Mouse (Mus musculus): ENCODE measurements around the gene Fuom. TPM values are rescaled to one million over a fixed set of nuclear protein-coding genes. Genes with fewer than 3 reads are reported as not detected.
A peak's percentile ranks its signal among the peaks of the same experiment; 100 is the strongest.

The Fuom gene
- polyA plus RNA-seq, 1 experiment = 9.5 TPM

DNA sequence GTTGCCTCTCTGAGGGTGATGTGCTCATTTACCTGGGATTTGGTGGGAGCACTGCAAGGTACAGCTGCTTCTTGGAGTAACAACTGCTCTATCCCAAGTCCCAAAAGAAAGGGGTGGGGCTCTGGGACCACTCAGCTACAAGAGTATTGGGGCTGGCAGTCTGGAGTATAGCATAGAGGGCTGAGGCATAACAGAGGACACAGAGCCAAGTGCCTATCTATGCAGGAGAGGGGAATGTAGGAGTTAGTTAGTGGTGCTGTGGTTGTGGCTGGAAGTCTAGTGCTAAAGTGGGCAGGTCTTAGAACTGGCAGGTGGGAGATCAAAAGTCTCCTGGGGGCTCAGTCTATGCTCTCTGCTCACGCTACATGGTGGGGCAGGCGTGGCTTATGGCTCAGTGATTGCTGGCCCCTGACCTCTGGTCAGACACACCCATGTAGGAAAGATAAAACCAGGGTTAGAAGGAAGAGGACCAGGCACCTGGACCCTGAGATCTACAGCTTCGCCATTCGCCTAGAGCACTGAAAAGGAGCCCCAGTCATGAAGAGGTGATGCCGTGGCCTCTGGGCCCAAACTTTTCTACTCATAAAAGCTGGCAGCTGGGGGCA is 9.2 kb downstream of the Fuom start, which contains the start of gene Prap1:
Prap1 (plus strand) TSS at position 472 of the 605 bp plus-strand sequence.
- H3K79me2 ChIP-seq (ENCODE audit: control insufficient read depth, insufficient read depth) = no peaks in the 10 kb centered on the region
- no peak within 1 kb of the TSS for H3K4me2 ChIP-seq (ENCODE audit: low read depth)
- no peak within 1 kb of the TSS for H3ac ChIP-seq (ENCODE audit: control insufficient read depth, insufficient read length)
- no peaks in the 10 kb centered on the region for H3K36me3 ChIP-seq (ENCODE audit: control insufficient read depth, insufficient read depth)
- H3K4me3 ChIP-seq = no peak within 1 kb of the TSS
- H3K27me3 ChIP-seq (ENCODE audit: control insufficient read depth, insufficient read depth, insufficient read length) = no peaks in the 10 kb centered on the region
- no peak for TF ChIP-seq MYOD1 (IDR thresholded peaks at IDR 0.05; ENCODE audit: control insufficient read depth in 1 of 3, insufficient read length in 2 of 3, low read depth in 2 of 3)
- TF ChIP-seq TCF3 (IDR thresholded peaks at IDR 0.05; ENCODE audit: insufficient read length, low read depth) = no peak
- no peak for TF ChIP-seq TCF12 (IDR thresholded peaks at IDR 0.05; ENCODE audit: insufficient read depth, poor library complexity, severe bottlenecking)
- TF ChIP-seq REST (IDR thresholded peaks at IDR 0.05; ENCODE audit: insufficient read depth, insufficient read length) = no peak
- TF ChIP-seq E2F4 (IDR thresholded peaks at IDR 0.05; ENCODE audit: insufficient read depth) = no peak
- no peak for TF ChIP-seq MYOG (IDR thresholded peaks at IDR 0.05; ENCODE audit: control insufficient read depth in 1 of 3, insufficient read depth in 1 of 3, insufficient read length in 2 of 3, low read depth in 2 of 3)
- no peak for TF ChIP-seq MAX (IDR thresholded peaks at IDR 0.05; ENCODE audit: low read depth)
- TF ChIP-seq SRF (IDR thresholded peaks at IDR 0.05; ENCODE audit: control insufficient read depth, insufficient read length, low read depth) = no peak
- no peak for TF ChIP-seq USF1 (IDR thresholded peaks at IDR 0.05; ENCODE audit: low read depth)
- no peak for TF ChIP-seq POLR2AphosphoS2 (IDR thresholded peaks at IDR 0.05; ENCODE audit: insufficient read length, low read depth)
- TF ChIP-seq CEBPB (IDR thresholded peaks at IDR 0.05; ENCODE audit: insufficient read depth, poor library complexity, severe bottlenecking) = no peak
- TF ChIP-seq POLR2A (IDR thresholded peaks at IDR 0.05; ENCODE audit: insufficient read length, low read depth) = no peak

DNA sequence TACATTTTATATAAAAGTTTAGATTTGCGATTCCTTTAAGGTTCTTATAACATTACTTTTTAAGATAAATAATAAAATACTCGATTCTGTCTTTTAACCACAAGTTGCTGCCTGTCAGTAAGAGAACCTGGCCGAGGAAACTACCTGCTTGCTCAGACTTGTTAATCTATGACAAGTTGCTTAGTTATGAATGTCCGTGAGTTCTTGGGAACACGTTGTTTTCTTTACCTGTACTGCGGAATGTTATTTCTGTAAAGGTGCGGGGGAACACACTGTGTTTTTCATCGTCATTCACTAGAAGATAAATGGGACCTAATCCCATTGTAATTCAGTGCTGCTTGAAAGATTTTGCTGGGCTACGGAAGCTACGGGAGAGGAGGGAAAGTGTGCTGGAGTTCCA is 11.6 kb downstream of the Fuom start:
- H3ac ChIP-seq (ENCODE audit: control insufficient read depth, insufficient read length) = no peak overlapping the region
- no peak overlapping the region for H3K4me3 ChIP-seq
- no peak overlapping the region for H3K4me2 ChIP-seq (ENCODE audit: low read depth)
- no peaks in the 10 kb centered on the region for H3K27me3 ChIP-seq (ENCODE audit: control insufficient read depth, insufficient read depth, insufficient read length)
- no peaks in the 10 kb centered on the region for H3K79me2 ChIP-seq (ENCODE audit: control insufficient read depth, insufficient read depth)
- H3K36me3 ChIP-seq (ENCODE audit: control insufficient read depth, insufficient read depth) = no peaks in the 10 kb centered on the region
- no peak for TF ChIP-seq CEBPB (IDR thresholded peaks at IDR 0.05; ENCODE audit: insufficient read depth, poor library complexity, severe bottlenecking)
- TF ChIP-seq TCF12 (IDR thresholded peaks at IDR 0.05; ENCODE audit: insufficient read depth, poor library complexity, severe bottlenecking) = no peak
- no peak for TF ChIP-seq MYOG (IDR thresholded peaks at IDR 0.05; ENCODE audit: control insufficient read depth in 1 of 3, insufficient read depth in 1 of 3, insufficient read length in 2 of 3, low read depth in 2 of 3)

DNA sequence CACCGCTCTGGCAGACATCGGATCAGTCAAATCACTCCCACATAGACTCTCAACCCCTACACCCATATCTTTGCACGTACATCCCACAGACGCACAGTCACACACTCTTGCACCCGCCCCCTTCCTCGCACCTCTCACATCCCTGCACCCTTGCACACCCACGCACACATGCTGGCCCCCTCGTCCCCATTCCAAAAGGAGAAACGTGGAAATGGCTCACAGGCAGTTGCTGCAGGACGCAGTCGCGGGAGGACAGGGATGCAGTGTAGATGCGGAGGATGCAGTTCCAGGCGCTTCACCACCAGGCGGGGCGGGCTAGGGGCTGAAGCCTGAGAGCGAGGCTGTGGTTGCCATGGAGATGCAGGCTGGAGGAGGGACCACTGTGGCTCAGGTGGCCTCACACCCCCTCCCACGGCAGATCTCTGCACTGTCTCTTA is 20.0 kb downstream of the Fuom start, which contains the start of gene Caly:
Caly (minus strand) TSS at position 307 of the 437 bp plus-strand sequence.
- no peak within 1 kb of the TSS for H3K4me2 ChIP-seq (ENCODE audit: low read depth)
- H3K27me3 ChIP-seq (ENCODE audit: control insufficient read depth, insufficient read depth, insufficient read length) = no peaks in the 10 kb centered on the region

DNA sequence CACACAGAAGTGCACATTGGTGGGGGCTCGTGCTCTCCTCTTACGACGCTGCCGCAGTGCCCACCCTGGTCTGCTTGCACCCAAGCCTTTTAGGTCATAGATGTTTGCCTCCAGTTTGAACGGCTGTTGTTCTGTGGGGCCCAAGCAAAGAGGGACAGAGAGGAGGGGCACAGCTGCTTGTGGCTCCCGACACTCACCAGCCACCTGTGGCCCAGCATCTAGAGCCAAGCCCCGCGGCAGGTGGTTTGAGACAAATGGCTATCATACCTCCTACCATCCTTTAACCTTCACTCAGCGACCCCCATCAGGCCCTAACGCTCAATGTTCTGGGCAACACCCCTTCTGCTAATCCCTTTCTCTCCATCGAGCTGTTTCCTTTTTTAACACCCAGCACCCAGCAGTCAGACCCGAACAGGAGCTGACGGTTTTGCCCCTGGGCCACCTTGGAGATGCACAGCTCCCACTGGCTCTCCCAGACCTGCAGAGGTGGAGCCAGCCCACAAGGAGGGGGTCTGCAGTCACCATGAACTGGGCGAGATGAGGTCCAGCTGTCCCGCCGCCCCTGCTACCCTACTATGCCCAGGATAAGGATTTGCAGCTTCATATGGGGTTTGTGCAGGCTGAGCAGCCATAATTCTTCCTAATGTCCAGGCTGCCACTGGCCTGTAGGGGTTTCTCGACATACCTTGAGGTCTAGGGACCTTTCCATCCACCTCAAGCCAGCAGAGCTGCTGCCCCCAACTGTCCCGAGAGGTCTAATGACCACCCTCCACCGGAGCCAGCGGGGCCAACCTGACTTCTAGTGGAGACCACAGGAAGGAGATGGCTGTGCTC is 20.6 kb downstream of the Fuom start:
- H3K4me2 ChIP-seq (ENCODE audit: low read depth) = peak overlapping the region; percentile 63

More for the DNA sequence above, 20.0 kb downstream of the Fuom start, which contains the start of gene Caly:
- no peak within 1 kb of the TSS for H3ac ChIP-seq (ENCODE audit: control insufficient read depth, insufficient read length)
- H3K4me3 ChIP-seq = no peak within 1 kb of the TSS
- no peak for TF ChIP-seq SRF (IDR thresholded peaks at IDR 0.05; ENCODE audit: control insufficient read depth, insufficient read length, low read depth)
- TF ChIP-seq REST (IDR thresholded peaks at IDR 0.05; ENCODE audit: insufficient read depth, insufficient read length) = no peak
- TF ChIP-seq MYOD1 (IDR thresholded peaks at IDR 0.05; ENCODE audit: control insufficient read depth in 1 of 3, insufficient read length in 2 of 3, low read depth in 2 of 3) = no peak
- no peak for TF ChIP-seq POLR2A (IDR thresholded peaks at IDR 0.05; ENCODE audit: insufficient read length, low read depth)
- TF ChIP-seq POLR2AphosphoS2 (IDR thresholded peaks at IDR 0.05; ENCODE audit: insufficient read length, low read depth) = no peak
- TF ChIP-seq CEBPB (IDR thresholded peaks at IDR 0.05; ENCODE audit: insufficient read depth, poor library complexity, severe bottlenecking) = no peak
- TF ChIP-seq TCF12 (IDR thresholded peaks at IDR 0.05; ENCODE audit: insufficient read depth, poor library complexity, severe bottlenecking) = no peak
- TF ChIP-seq MYOG (IDR thresholded peaks at IDR 0.05; ENCODE audit: control insufficient read depth in 1 of 3, insufficient read depth in 1 of 3, insufficient read length in 2 of 3, low read depth in 2 of 3) = no peak
- no peak for TF ChIP-seq TCF3 (IDR thresholded peaks at IDR 0.05; ENCODE audit: insufficient read length, low read depth)
- no peak for TF ChIP-seq E2F4 (IDR thresholded peaks at IDR 0.05; ENCODE audit: insufficient read depth)
- TF ChIP-seq USF1 (IDR thresholded peaks at IDR 0.05; ENCODE audit: low read depth) = no peak
- no peak for TF ChIP-seq MAX (IDR thresholded peaks at IDR 0.05; ENCODE audit: low read depth)
- H3K36me3 ChIP-seq (ENCODE audit: control insufficient read depth, insufficient read depth) = no peaks in the 10 kb centered on the region
- H3K79me2 ChIP-seq (ENCODE audit: control insufficient read depth, insufficient read depth) = no peaks in the 10 kb centered on the region

More for the DNA sequence above, 20.6 kb downstream of the Fuom start:
- Histone ChIP-seq H3K4me3 (no peak overlapping the region), H3K27me3 (ENCODE audit: control insufficient read depth, insufficient read depth, insufficient read length) (no peaks in the 10 kb centered on the region), H3K79me2 (ENCODE audit: control insufficient read depth, insufficient read depth) (no peaks in the 10 kb centered on the region), H3ac (ENCODE audit: control insufficient read depth, insufficient read length) (no peak overlapping the region), H3K36me3 (ENCODE audit: control insufficient read depth, insufficient read depth) (no peaks in the 10 kb centered on the region)
- TF ChIP-seq MYOD1 (IDR thresholded peaks at IDR 0.05; ENCODE audit: control insufficient read depth in 1 of 3, insufficient read length in 2 of 3, low read depth in 2 of 3) = peak in 2 of 3 experiments; percentile 50 to 54
- peak in 2 of 3 experiments; percentile 61 to 72 for TF ChIP-seq MYOG (IDR thresholded peaks at IDR 0.05; ENCODE audit: control insufficient read depth in 1 of 3, insufficient read depth in 1 of 3, insufficient read length in 2 of 3, low read depth in 2 of 3)
- no peak for TF ChIP-seq REST (IDR thresholded peaks at IDR 0.05; ENCODE audit: insufficient read depth, insufficient read length)
